Mouse (Mus musculus) adrenal gland, adult (tissue): ENCODE data around the gene Zfp345.
A peak's percentile ranks its signal among the peaks of the same experiment; 100 is the strongest.
"Not testable (repeated sequence)": the region's sequence is repeated elsewhere in the genome, so short reads cannot be mapped to it uniquely, and the experiment has no call there.

Source experiments
- DNase-seq, 2 experiments: peaks; one replicate each; pipeline ENCODE4 v3.0.0; 2022 to 2023; ENCODE audit warnings: low spot score in 1 of 2; ENCODE audit not compliant: inconsistent age in 2 of 2

Zfp345 gene

GRCm38 (mm10) chr2:150484939-150485778, at the start of gene Zfp345:
Zfp345 (minus strand) TSS chr2:150485091.
- peak; percentile 60 to 73 for DNase-seq

GRCm38 (mm10) chr2:150525703-150526207, 40.9 kb upstream of the Zfp345 start:
- peak; percentile 7 to 28 for DNase-seq

GRCm38 (mm10) chr2:150512837-150513236, 27.9 kb upstream of the Zfp345 start:
- no peak for DNase-seq

GRCm38 (mm10) chr2:150500124-150500973, 15.5 kb upstream of the Zfp345 start:
- DNase-seq, result not testable (repeated sequence)

GRCm38 (mm10) chr2:150493031-150493430, 8.1 kb upstream of the Zfp345 start:
- DNase-seq, result no peak

- DNase-seq, result peak; percentile 82 to 93
These were observed 33.5 kb downstream of the Zfp345 start, which contains the start of gene Zfp442 for GRCm38 (mm10) chr2:150451180-150451919. Zfp442 (minus strand) TSS chr2:150451486.

GRCm38 (mm10) chr2:150439084-150439483, 45.8 kb downstream of the Zfp345 start:
- peak in 1 of 2 experiments; percentile 70 for DNase-seq
